Mouse (Mus musculus): Measurements from ENCODE around the gene Rin2.

DNA sequence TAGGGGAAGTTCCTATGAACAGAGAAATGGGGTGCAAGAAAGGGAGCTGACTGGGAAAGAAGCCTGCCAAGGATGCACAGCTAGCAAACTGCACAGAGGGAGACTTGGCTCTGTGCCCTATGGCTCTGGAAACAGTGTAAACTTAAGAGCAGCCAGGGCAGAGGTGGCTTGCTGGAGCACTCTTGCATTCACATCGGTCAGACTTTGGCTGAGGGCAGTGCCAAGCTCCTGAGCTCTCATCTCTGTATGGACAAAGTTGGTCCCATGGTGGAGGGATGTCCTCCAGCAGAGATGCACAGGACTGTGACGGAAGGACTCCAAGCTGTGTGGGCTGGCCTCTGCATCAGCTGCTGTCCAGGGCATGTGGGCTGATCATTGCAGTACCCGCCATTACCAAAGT lies 8.5 kb downstream of the Rin2 start:
- no peak for TF ChIP-seq CTCF (IDR thresholded peaks at IDR 0.05; ENCODE audit: borderline replicate concordance, insufficient read depth, low read depth, low read length)
- TF ChIP-seq POLR2A (IDR thresholded peaks at IDR 0.05; ENCODE audit: borderline replicate concordance, insufficient read depth, low read length), result no peak
